Mouse (Mus musculus) heart, postnatal 0 days (tissue): ENCODE results near the gene Wrap73.

ENCODE experiments used
- CTCF ChIP-seq: IDR thresholded peaks from 2 replicates; pipeline ENCODE4 v1.5.1; 2016; ENCODE audit warnings: antibody characterized with exemption, control low read depth, low read depth
- EP300 ChIP-seq: IDR thresholded peaks from 2 replicates; pipeline ENCODE4 v1.6.1; 2016; ENCODE audit warnings: antibody characterized with exemption, low read depth

- TF ChIP-seq CTCF (no peak), EP300 (no peak)
Measured at GRCm38 (mm10) chr4:154186002-154186537, 43.9 kb downstream of the Wrap73 start.
